Mouse (Mus musculus) ES-E14 (cell line): Measurements from ENCODE around the gene Kdm7a. TPM values are rescaled to one million over a fixed set of nuclear protein-coding genes. Genes with fewer than 3 reads are reported as not detected.

Source experiments
- DNase-seq: peaks from one replicate; pipeline ENCODE4 v3.0.0-alpha.2; 2013; ENCODE audit warnings: low read depth, low spot score
- H3K27ac ChIP-seq: 2 replicates; pipeline ENCODE4 v1.5.1; 2012; ENCODE audit warnings: low read depth, mild to moderate bottlenecking, low read length, moderate library complexity, mixed read lengths; ENCODE audit not compliant: poor library complexity, insufficient read depth, severe bottlenecking
- H3K36me3 ChIP-seq: 2 replicates; pipeline ENCODE4 v1.6.1; 2012; ENCODE audit warnings: mild to moderate bottlenecking, low read length, moderate library complexity, mixed read lengths; ENCODE audit not compliant: control insufficient read depth, poor library complexity, insufficient read depth, severe bottlenecking
- H3K4me1 ChIP-seq, 2 experiments: fragments of 150-350 bp in 1 of 2; sonication (generic) in 1 of 2; 2 replicates each; pipeline ENCODE4 v1.6.1; 2012; ENCODE audit warnings: low read length in 2 of 2, mild to moderate bottlenecking in 1 of 2, mixed read lengths in 1 of 2; ENCODE audit not compliant: control insufficient read depth in 2 of 2, insufficient read depth in 2 of 2, poor library complexity in 1 of 2
- H3K4me3 ChIP-seq, 2 experiments: fragments of 150-350 bp in 1 of 2; sonication (generic) in 1 of 2; 2 replicates each; pipeline ENCODE4 v1.5.1; 2012; ENCODE audit warnings: low read length in 2 of 2, low read depth in 1 of 2, mild to moderate bottlenecking in 1 of 2, mixed read lengths in 1 of 2; ENCODE audit not compliant: insufficient read depth in 1 of 2, poor library complexity in 1 of 2, severe bottlenecking in 1 of 2
- H3K9ac ChIP-seq: 2 replicates; pipeline ENCODE4 v1.6.1; 2012; ENCODE audit warnings: low read depth, mild to moderate bottlenecking, low read length, mixed read lengths; ENCODE audit not compliant: poor library complexity, insufficient read depth, severe bottlenecking
- H3K9me3 ChIP-seq: fragments of 150-350 bp; sonication (generic); 2 replicates; pipeline ENCODE4 v1.6.1; 2012; ENCODE audit warnings: low read depth, mild to moderate bottlenecking, low read length; ENCODE audit not compliant: control insufficient read depth, insufficient read depth
- CHD2 ChIP-seq: IDR thresholded peaks from 2 replicates; pipeline ENCODE4 v1.6.1; 2014; ENCODE audit warnings: mild to moderate bottlenecking, low read depth, low read length, inconsistent platforms
- HCFC1 ChIP-seq: IDR thresholded peaks from 2 replicates; pipeline ENCODE4 v1.6.1; 2012; ENCODE audit warnings: low read length, inconsistent platforms, borderline replicate concordance; ENCODE audit not compliant: insufficient read depth
- MAFK ChIP-seq: IDR thresholded peaks from 2 replicates; pipeline ENCODE4 v1.6.1; 2014; ENCODE audit warnings: mild to moderate bottlenecking, low read depth, low read length, inconsistent platforms; ENCODE audit not compliant: insufficient read depth
- ZC3H11A ChIP-seq: IDR thresholded peaks from 2 replicates; pipeline ENCODE4 v1.6.1; 2012; ENCODE audit warnings: low read depth, mild to moderate bottlenecking, inconsistent platforms, low read length, borderline replicate concordance
- ZNF384 ChIP-seq: IDR thresholded peaks from 2 replicates; pipeline ENCODE4 v1.6.1; 2012; ENCODE audit warnings: low read depth, low read length, inconsistent platforms
- in situ Hi-C, 2 experiments: fragments of 600-800 bp; cut with MboI; formaldehyde crosslinking; loops; one replicate each; pipeline ENCODE4 v1.15.1; 2025; ENCODE audit warnings: low sequenced_read_pairs in 2 of 2, inconsistent platforms in 1 of 2; ENCODE audit not compliant: unreplicated experiment in 2 of 2
- total RNA-seq: library from RNA; depleted of rRNA; stranded (reverse); fragments of 300-350 nt; gene quantifications from 2 replicates; pipeline ENCODE4 v1.2.3, GENCODE M21; 2012

Gene Kdm7a
- total RNA-seq, 1 experiment, result 7.4 TPM

DNA sequence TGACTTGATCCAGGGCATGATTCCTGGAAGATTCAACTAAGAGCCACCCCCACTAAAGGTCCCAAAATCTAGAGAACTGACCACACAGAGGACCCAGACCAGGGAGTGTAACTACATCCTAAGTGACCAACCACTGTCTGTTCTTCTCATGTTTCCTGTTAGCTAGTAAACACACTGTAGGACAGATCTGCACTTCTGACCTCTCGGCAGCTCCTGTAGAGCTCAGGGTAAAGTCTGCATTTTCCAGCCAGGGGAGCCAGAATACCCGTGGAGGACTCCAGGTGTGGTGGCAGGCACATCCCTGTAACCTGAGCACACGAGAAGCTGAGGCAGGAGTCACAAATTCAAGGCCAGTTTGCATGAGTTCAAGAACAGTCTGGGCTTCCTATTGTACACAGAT is 31.3 kb upstream of the Kdm7a start:
- Histone ChIP-seq H3K36me3 (no peaks in the 10 kb centered on the region), H3K27ac (no peak overlapping the region), H3K9ac (no peak overlapping the region), H3K4me3 (no peak overlapping the region), H3K4me1 (no peaks in the 10 kb centered on the region; a peak in 1 of 4 replicates), H3K9me3 (no peaks in the 10 kb centered on the region)
- TF ChIP-seq CHD2 (no peak), ZNF384 (no peak), ZC3H11A (no peak), HCFC1 (no peak), MAFK (no peak)
- in situ Hi-C loops, result no loop called here
- no peak for DNase-seq

DNA sequence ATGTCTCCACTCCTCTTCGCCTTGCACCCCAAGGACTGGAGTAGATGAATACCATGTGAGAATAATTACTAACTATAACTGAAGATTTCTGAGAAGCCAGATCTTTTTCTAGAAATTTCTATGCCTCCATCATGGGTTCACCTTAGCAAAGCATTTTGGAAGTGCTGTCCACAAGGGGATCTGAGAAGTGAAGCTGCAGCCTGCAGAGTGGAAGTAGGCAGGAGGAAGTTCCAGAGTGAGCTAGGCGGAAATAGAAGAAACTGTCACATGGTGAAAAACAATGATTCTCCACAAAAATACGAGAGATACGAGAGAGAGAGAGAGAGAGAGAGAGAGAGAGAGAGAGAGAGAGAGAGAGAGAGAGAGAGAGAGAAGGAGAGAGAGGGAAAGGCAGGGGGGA is 26.0 kb upstream of the Kdm7a start:
- no peaks in the 10 kb centered on the region for H3K36me3 ChIP-seq
- no peaks in the 10 kb centered on the region for H3K9me3 ChIP-seq
- H3K9ac ChIP-seq, result no peak overlapping the region
- TF ChIP-seq CHD2 (no peak), MAFK (no peak), ZNF384 (no peak), ZC3H11A (no peak), HCFC1 (no peak)
- in situ Hi-C loops, result no loop called here
- DNase-seq, result no peak
- no peak overlapping the region for H3K27ac ChIP-seq
- H3K4me1 ChIP-seq, result no peaks in the 10 kb centered on the region
- no peak overlapping the region for H3K4me3 ChIP-seq

- in situ Hi-C loops, result no loop called here
- no peaks in the 10 kb centered on the region for H3K36me3 ChIP-seq
Observed at GRCm38 (mm10) chr6:39230664-39231063, 24.1 kb upstream of the Kdm7a start.

DNA sequence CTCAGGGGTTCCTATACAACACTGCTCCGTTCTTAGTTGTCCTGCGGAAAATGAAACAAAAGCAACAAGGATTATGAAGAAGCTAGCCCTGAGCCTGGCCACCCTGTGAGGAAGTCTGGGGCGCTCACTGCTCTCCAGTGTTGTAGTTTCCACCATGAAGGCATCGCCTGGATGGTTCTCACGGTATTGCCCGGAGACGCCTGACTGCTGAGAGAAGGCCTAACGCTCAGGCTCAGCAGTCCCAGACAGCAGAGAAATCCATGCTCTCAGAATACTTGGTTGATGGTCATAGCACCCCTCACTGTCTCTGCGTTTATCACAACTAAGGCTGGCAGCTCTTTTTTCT is 20.0 kb upstream of the Kdm7a start:
- Histone ChIP-seq H3K27ac (peak overlapping the region; percentile 77; the same call in 1 of the 2 replicates), H3K9me3 (no peaks in the 10 kb centered on the region), H3K4me1 (peaks cover 5 to 10% of the 10 kb centered on the region in 2 experiments; a peak in 1 of 4 replicates), H3K4me3 (peak overlapping the region; percentile 29 to 47), H3K36me3 (no peaks in the 10 kb centered on the region), H3K9ac (peak overlapping the region; percentile 68)
- in situ Hi-C loops, result no loop called here
- DNase-seq, result peak; percentile 17
- TF ChIP-seq MAFK (no peak), HCFC1 (no peak)

More at GRCm38 (mm10) chr6:39230664-39231063, 24.1 kb upstream of the Kdm7a start:
- DNase-seq, result no peak
- Histone ChIP-seq H3K4me3 (no peak overlapping the region), H3K4me1 (peaks cover 3 to 5% of the 10 kb centered on the region in 2 experiments; a peak in 1 of 4 replicates), H3K27ac (no peak overlapping the region), H3K9me3 (no peaks in the 10 kb centered on the region), H3K9ac (no peak overlapping the region)
- TF ChIP-seq MAFK (no peak), ZNF384 (no peak), HCFC1 (no peak), CHD2 (no peak), ZC3H11A (no peak)
